Mouse (Mus musculus) embryonic facial prominence, embryonic 10.5 days (tissue): ENCODE results near the gene Stpg4. TPM values are rescaled to one million over a fixed set of nuclear protein-coding genes. Genes with fewer than 3 reads are reported as not detected.
A peak's percentile ranks its signal among the peaks of the same experiment; 100 is the strongest.

Source experiments
- DNase-seq: peaks from one replicate; pipeline ENCODE4 v3.0.0-alpha.2; 2017; ENCODE audit warnings: low spot score
- H3K27ac ChIP-seq: fragments of 300-500 bp; sonication (generic); replicated peaks from 2 replicates; pipeline ENCODE4 v1.5.1; 2016; ENCODE audit warnings: mild to moderate bottlenecking
- H3K27me3 ChIP-seq: fragments of 300-500 bp; sonication (generic); replicated peaks from 2 replicates; pipeline ENCODE4 v1.6.1; 2016; ENCODE audit warnings: low read depth, mild to moderate bottlenecking; ENCODE audit not compliant: poor library complexity, severe bottlenecking
- H3K36me3 ChIP-seq: fragments of 300-500 bp; sonication (generic); replicated peaks from 2 replicates; pipeline ENCODE4 v1.6.1; 2016; ENCODE audit warnings: mild to moderate bottlenecking, moderate library complexity
- H3K4me1 ChIP-seq: fragments of 300-500 bp; sonication (generic); 2 replicates; pipeline ENCODE4 v1.6.1; 2016
- H3K4me3 ChIP-seq: fragments of 300-500 bp; sonication (generic); 2 replicates; pipeline ENCODE4 v1.5.1; 2016; ENCODE audit warnings: mild to moderate bottlenecking, moderate library complexity
- H3K9me3 ChIP-seq: fragments of 300-500 bp; sonication (generic); 2 replicates; pipeline ENCODE4 v1.6.1; 2016; ENCODE audit warnings: mild to moderate bottlenecking
- WGBS: fragments of 180-500 bp; shearing (Covaris S2); methylation state at CpG from one replicate; pipeline ENCODE4 v1.1.7; 2016; 5-methylcytosine and 5-hydroxymethylcytosine counted together
- polyA plus RNA-seq: library from polyadenylated mRNA; unstranded; fragments of >200 nt; fragmentation: Nextera tagmentation; extraction: Ambion mirVana; gene quantifications from 2 replicates; pipeline ENCODE4 v1.2.1, GENCODE M21; 2016

Stpg4 gene
- polyA plus RNA-seq, 1 experiment from 2014 or later = not detected

DNA sequence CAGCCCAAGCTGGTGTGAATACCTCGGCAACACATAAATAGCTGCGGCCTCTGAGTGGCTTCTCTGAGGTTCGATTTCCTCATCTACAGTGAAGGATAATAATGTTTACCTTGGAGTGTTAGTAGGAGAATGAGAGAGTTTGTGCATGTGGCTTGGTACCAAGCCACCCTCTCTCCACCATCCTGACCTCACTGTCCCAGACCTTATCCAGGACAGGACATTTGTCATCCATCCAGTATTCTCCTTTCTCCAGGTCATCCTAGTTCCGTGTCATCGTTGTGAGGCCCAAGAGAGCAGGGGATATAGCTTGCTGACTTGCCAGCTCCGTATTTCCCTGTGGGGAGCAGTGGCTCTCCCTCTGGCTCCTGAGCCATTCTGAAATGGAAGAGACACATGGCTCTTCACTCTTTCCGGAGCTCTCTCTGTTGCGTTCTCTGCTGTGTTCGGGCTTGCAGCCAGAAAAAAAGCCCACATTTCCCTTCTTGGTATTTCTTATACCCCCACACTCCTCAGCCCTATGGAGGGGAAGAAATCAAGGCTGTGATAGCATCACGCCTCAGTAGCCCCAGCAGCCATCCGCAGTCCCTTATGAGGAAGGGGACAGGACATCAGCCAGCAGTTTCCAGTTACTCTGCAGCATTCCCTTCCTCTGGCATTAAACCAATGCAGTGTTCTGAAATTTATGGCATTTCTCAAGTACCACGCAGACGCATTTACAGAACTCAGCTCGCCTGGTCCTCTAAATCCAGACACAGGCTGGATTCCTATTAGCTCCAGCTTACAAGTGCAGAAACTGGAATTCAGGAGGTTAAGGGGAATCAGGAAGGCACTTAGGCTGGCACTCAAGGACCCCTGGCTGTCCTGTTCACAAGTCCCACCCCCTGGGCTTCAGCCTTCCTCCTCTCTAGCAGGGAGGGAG, 32.5 kb upstream of the Stpg4 start:
- Histone ChIP-seq H3K4me1 (peaks cover 47% of the 10 kb centered on the region), H3K9me3 (no peaks in the 10 kb centered on the region), H3K27ac (peak overlapping the region; percentile 8), H3K4me3 (peak overlapping the region; percentile 37), H3K36me3 (no peaks in the 10 kb centered on the region), H3K27me3 (peaks cover 25% of the 10 kb centered on the region)
- DNase-seq = peak; percentile 35
- 28% methylated on average over 14 of the region's 14 CpGs for WGBS

DNA sequence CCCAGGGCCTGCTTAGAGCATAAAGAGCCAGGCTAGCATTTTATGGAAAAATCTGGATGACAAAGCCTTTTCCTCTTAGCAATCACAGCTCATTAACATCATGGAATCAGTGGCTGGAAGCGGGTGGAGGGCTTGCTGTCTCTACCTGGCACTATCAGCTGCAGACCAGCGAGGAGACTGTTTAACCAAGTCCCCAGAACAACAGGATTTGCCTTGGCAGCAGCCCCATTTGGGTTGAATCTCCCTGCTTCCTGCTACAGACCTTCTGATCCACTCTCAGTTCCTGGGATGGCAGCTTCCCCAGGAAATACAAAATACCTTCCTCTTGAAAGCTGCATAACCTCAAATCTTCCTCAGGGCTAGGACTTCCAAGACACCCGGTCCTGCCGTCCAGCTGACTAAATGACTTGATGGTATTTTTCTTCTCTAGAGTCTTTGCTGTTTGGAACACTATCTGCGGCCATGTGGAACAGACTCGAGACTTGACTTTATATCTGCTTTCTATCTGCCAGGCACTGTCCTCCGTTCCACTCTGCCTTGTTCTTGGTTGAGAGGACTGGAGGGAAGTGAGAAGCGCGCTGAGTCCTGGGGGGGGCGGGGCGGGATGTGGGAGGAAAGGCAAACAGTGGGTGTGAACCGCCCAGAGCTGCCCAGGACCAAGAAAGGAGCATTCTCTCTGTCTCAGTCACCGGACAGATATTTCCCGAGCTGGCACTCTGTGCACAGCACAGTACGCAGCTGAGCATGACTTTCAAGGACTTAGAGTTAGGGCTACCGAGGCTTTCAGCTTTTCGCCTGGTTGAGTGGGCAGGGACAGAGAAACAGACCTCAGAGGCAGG, 31.6 kb upstream of the Stpg4 start:
- Histone ChIP-seq H3K4me1 (peaks cover 47% of the 10 kb centered on the region), H3K27me3 (peaks cover 25% of the 10 kb centered on the region), H3K9me3 (no peaks in the 10 kb centered on the region), H3K4me3 (peak overlapping the region; percentile 37), H3K36me3 (no peaks in the 10 kb centered on the region), H3K27ac (peak overlapping the region; percentile 37)
- WGBS = 11% methylated on average over 16 of the region's 17 CpGs
- peak; percentile 29 for DNase-seq

- WGBS = 56% methylated on average over 7 of the region's 7 CpGs
- DNase-seq = no peak
- H3K27me3 ChIP-seq = peaks cover 25% of the 10 kb centered on the region
- H3K9me3 ChIP-seq = no peaks in the 10 kb centered on the region
- H3K27ac ChIP-seq = 0 out of 2 replicates have a peak overlapping the region, but pooled peaks have one; percentile 19
- peaks cover 47% of the 10 kb centered on the region for H3K4me1 ChIP-seq
- H3K4me3 ChIP-seq = no peak overlapping the region
- H3K36me3 ChIP-seq = no peaks in the 10 kb centered on the region
Measured at GRCm38 (mm10) chr17:87457961-87458360, 30.4 kb upstream of the Stpg4 start.

GRCm38 (mm10) chr17:87454121-87454520, 26.6 kb upstream of the Stpg4 start:
- Histone ChIP-seq H3K4me3 (no peak overlapping the region), H3K27me3 (peaks cover 12% of the 10 kb centered on the region; the same call in 1 of the 2 replicates), H3K27ac (no peak overlapping the region), H3K36me3 (no peaks in the 10 kb centered on the region), H3K9me3 (no peaks in the 10 kb centered on the region), H3K4me1 (peaks cover 18% of the 10 kb centered on the region)
- no peak for DNase-seq
- WGBS = 87% methylated on average over 3 of the region's 3 CpGs

DNA sequence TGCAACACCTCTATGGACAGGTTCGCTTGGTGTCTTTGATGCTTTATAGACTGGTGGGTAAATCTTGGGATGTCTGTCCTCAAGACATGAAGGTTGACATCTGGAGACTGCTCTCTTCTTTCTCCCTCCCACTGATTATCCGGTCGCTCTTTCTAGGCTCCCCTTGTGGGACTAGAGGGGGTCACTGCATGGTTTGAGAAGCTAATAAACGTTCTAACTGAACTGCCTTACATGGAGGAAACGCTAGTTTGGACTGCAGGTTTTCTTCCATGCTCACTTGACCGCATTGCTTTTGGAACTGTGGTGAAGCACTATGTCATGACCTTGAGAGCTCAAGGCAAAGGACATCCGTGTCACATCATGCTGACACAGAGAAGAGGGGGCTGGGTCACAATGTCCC, 25.8 kb upstream of the Stpg4 start:
- Histone ChIP-seq H3K36me3 (no peaks in the 10 kb centered on the region), H3K4me1 (peaks cover 10% of the 10 kb centered on the region), H3K27me3 (0 out of 2 replicates have a peak, but pooled peaks cover 12% of the 10 kb centered on the region), H3K4me3 (no peak overlapping the region), H3K9me3 (no peaks in the 10 kb centered on the region), H3K27ac (no peak overlapping the region)
- 86% methylated on average over 7 of the region's 7 CpGs for WGBS
- no peak for DNase-seq

- Histone ChIP-seq H3K4me1 (peaks cover 20% of the 10 kb centered on the region), H3K4me3 (no peak overlapping the region), H3K9me3 (no peaks in the 10 kb centered on the region), H3K36me3 (peaks cover 5% of the 10 kb centered on the region), H3K27ac (no peak overlapping the region), H3K27me3 (0 out of 2 replicates have a peak, but pooled peaks cover 12% of the 10 kb centered on the region)
- 89% methylated on average over 8 of the region's 8 CpGs for WGBS
- no peak for DNase-seq
Measured at GRCm38 (mm10) chr17:87448881-87449280, 21.3 kb upstream of the Stpg4 start.

GRCm38 (mm10) chr17:87448339-87448738, 20.8 kb upstream of the Stpg4 start:
- H3K4me3 ChIP-seq = no peak overlapping the region
- peaks cover 26% of the 10 kb centered on the region for H3K4me1 ChIP-seq
- no peaks in the 10 kb centered on the region for H3K9me3 ChIP-seq
- H3K27me3 ChIP-seq = 0 out of 2 replicates have a peak, but pooled peaks cover 12% of the 10 kb centered on the region
- H3K27ac ChIP-seq = no peak overlapping the region
- DNase-seq = no peak
- peaks cover 11% of the 10 kb centered on the region for H3K36me3 ChIP-seq
- WGBS = 93% methylated on average over 9 of the region's 9 CpGs

DNA sequence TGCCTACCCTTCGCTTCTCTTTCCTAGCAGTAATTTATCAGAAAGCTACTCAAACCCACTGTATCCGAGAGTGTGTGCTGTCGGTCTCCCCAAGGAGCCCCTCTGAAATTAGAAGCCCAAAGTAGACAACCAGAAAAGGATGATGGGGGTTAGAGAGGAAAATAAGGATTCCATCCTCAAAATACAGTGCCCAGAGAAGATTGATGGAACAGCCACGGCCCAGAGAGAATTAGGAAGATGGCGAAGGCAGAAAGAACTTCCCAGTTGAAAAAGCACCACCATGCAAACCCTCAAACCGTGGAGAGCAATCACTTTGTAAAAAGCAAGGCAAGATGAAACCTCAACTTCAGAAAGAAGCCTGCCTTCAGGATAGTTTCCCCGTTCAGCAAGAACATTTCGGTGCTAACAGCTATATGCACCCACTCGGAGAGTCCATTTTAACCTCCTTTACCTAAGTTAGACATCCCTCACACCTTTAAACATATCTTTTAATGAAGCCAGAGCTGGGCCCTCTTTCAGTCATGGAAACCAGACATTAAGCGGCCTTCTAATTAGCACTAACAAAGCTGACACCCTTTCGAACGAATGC, 20.2 kb upstream of the Stpg4 start:
- 41% methylated on average over 12 of the region's 12 CpGs for WGBS

GRCm38 (mm10) chr17:87446767-87447611, 19.4 kb upstream of the Stpg4 start, which contains the start of gene Calm2:
Gene Calm2, minus strand, starts transcription at chr17:87446935.
- Histone ChIP-seq H3K36me3 (peaks cover 23% of the 10 kb centered on the region), H3K4me1 (peaks cover 39% of the 10 kb centered on the region), H3K27ac (peak within 1 kb of the TSS; percentile 100), H3K9me3 (no peaks in the 10 kb centered on the region), H3K27me3 (0 out of 2 replicates have a peak, but pooled peaks cover 7% of the 10 kb centered on the region), H3K4me3 (peak within 1 kb of the TSS; percentile 92)
- under 1% methylated on average over 69 of the region's 69 CpGs for WGBS
- DNase-seq = peak; percentile 97

More for the DNA sequence above, 20.2 kb upstream of the Stpg4 start:
- H3K4me1 ChIP-seq = peaks cover 32% of the 10 kb centered on the region
- 0 out of 2 replicates have a peak, but pooled peaks cover 10% of the 10 kb centered on the region for H3K27me3 ChIP-seq
- peaks cover 15% of the 10 kb centered on the region for H3K36me3 ChIP-seq
- DNase-seq = no peak
- peak overlapping the region; percentile 92 for H3K4me3 ChIP-seq
- no peaks in the 10 kb centered on the region for H3K9me3 ChIP-seq
- peak overlapping the region; percentile 100 for H3K27ac ChIP-seq

- H3K4me1 ChIP-seq = peaks cover 47% of the 10 kb centered on the region
- H3K4me3 ChIP-seq = peak overlapping the region; percentile 92
- peak overlapping the region; percentile 100 for H3K27ac ChIP-seq
- H3K27me3 ChIP-seq = 0 out of 2 replicates have a peak, but pooled peaks cover 7% of the 10 kb centered on the region
- no peaks in the 10 kb centered on the region for H3K9me3 ChIP-seq
- peak; percentile 87 for DNase-seq
- H3K36me3 ChIP-seq = peaks cover 31% of the 10 kb centered on the region
- WGBS = under 1% methylated on average over 77 of the region's 86 CpGs
Measured at GRCm38 (mm10) chr17:87445917-87446766, 18.6 kb upstream of the Stpg4 start.
